Mouse (Mus musculus) induced T-regulatory cell, adult 2 months (primary cell): ENCODE measurements around the gene Ankle1.

Experiments
- DNase-seq: peaks from one replicate; pipeline ENCODE4 v3.0.0-alpha.2; 2012; ENCODE audit warnings: low read depth

The Ankle1 gene

GRCm38 (mm10) chr8:71381971-71382961 lies 23.5 kb upstream of the Ankle1 start:
- DNase-seq, result peak; percentile 85

GRCm38 (mm10) chr8:71383396-71383795 lies 22.4 kb upstream of the Ankle1 start:
- no peak for DNase-seq

- no peak for DNase-seq
Measured at GRCm38 (mm10) chr8:71383860-71384259, 21.9 kb upstream of the Ankle1 start.

- no peak for DNase-seq
Measured at GRCm38 (mm10) chr8:71385212-71385835, 20.5 kb upstream of the Ankle1 start.

- no peak for DNase-seq
Measured at GRCm38 (mm10) chr8:71388267-71388666, 17.5 kb upstream of the Ankle1 start.

GRCm38 (mm10) chr8:71391696-71392095 lies 14.1 kb upstream of the Ankle1 start:
- no peak for DNase-seq

GRCm38 (mm10) chr8:71392391-71392790 lies 13.4 kb upstream of the Ankle1 start:
- DNase-seq, result no peak

- DNase-seq, result no peak
Measured at GRCm38 (mm10) chr8:71392871-71393270, 12.9 kb upstream of the Ankle1 start.

GRCm38 (mm10) chr8:71394481-71394880 lies 11.3 kb upstream of the Ankle1 start:
- no peak for DNase-seq

GRCm38 (mm10) chr8:71395071-71395470 lies 10.7 kb upstream of the Ankle1 start:
- no peak for DNase-seq

GRCm38 (mm10) chr8:71395629-71396028 lies 10.2 kb upstream of the Ankle1 start, which contains the start of gene Ushbp1:
Gene Ushbp1 (minus strand): TSS chr8:71395802.
- no peak for DNase-seq

- peak; percentile 97 for DNase-seq
Measured at GRCm38 (mm10) chr8:71396639-71397305, 9.0 kb upstream of the Ankle1 start, which contains the start of gene Babam1. Gene Babam1 (plus strand): TSS chr8:71396861.

GRCm38 (mm10) chr8:71397701-71398100 lies 8.1 kb upstream of the Ankle1 start:
- DNase-seq, result no peak

GRCm38 (mm10) chr8:71400826-71401225 lies 5.0 kb upstream of the Ankle1 start:
- DNase-seq, result no peak

GRCm38 (mm10) chr8:71401454-71401853 lies 4.4 kb upstream of the Ankle1 start:
- no peak for DNase-seq

- DNase-seq, result no peak
Measured at GRCm38 (mm10) chr8:71402446-71402964, 3.3 kb upstream of the Ankle1 start.

- no peak for DNase-seq
Measured at GRCm38 (mm10) chr8:71403107-71403885, 2.5 kb upstream of the Ankle1 start.

GRCm38 (mm10) chr8:71404011-71404410 lies 1.8 kb upstream of the Ankle1 start:
- no peak for DNase-seq

- no peak for DNase-seq
Measured at GRCm38 (mm10) chr8:71404951-71405351, 859 bp upstream of the Ankle1 start.

GRCm38 (mm10) chr8:71406099-71407015 lies 547 bp downstream of the Ankle1 start:
- peak; percentile 76 for DNase-seq
